Mouse (Mus musculus): Measurements from ENCODE around the gene Six3. TPM values are rescaled to one million over a fixed set of nuclear protein-coding genes. Genes with fewer than 3 reads are reported as not detected.

Gene Six3
- polyA plus RNA-seq, 1 experiment from 2014 or later: 17.6 TPM

- Histone ChIP-seq H3K27ac (ENCODE audit: low read length) (peak overlapping the region; percentile 35; the same call in 1 of the 2 replicates), H3K36me3 (ENCODE audit: control insufficient read depth, insufficient read depth) (no peaks in the 10 kb centered on the region), H3K27me3 (replicated peaks; ENCODE audit: control insufficient read depth, insufficient read depth, low read length) (peaks cover 81% of the 10 kb centered on the region), H3K4me3 (replicated peaks; ENCODE audit: low read length) (peak overlapping the region; percentile 40), H3K9me3 (ENCODE audit: control insufficient read depth, low read length) (no peaks in the 10 kb centered on the region), H3K4me2 (ENCODE audit: low read length) (peak overlapping the region; percentile 30), H3K9ac (replicated peaks; ENCODE audit: low read depth, low read length) (0 out of 2 replicates have a peak overlapping the region, but pooled peaks have one; percentile 15), H3K4me1 (replicated peaks; ENCODE audit: control insufficient read depth, insufficient read depth, low read length) (peaks cover 47% of the 10 kb centered on the region)
- 2% methylated on average over 41 of the region's 41 CpGs for WGBS
- no peak for ATAC-seq
These were observed 3.4 kb downstream of the Six3 start for GRCm38 (mm10) chr17:85616526-85617500.

GRCm38 (mm10) chr17:85617566-85618358 lies 4.4 kb downstream of the Six3 start:
- peak overlapping the region; percentile 50 for H3K4me2 ChIP-seq (ENCODE audit: low read length)
- H3K4me3 ChIP-seq (replicated peaks; ENCODE audit: low read length): peak overlapping the region; percentile 40
- peaks cover 77% of the 10 kb centered on the region for H3K27me3 ChIP-seq (replicated peaks; ENCODE audit: control insufficient read depth, insufficient read depth, low read length)
- H3K4me1 ChIP-seq (replicated peaks; ENCODE audit: control insufficient read depth, insufficient read depth, low read length): peaks cover 45% of the 10 kb centered on the region
- no peaks in the 10 kb centered on the region for H3K36me3 ChIP-seq (ENCODE audit: control insufficient read depth, insufficient read depth)
- peak overlapping the region; percentile 55 for H3K9ac ChIP-seq (replicated peaks; ENCODE audit: low read depth, low read length)
- no peaks in the 10 kb centered on the region for H3K9me3 ChIP-seq (ENCODE audit: control insufficient read depth, low read length)
- ATAC-seq: peak; percentile 19; the same call in 1 of the 2 replicates
- WGBS: under 1% methylated on average over 36 of the region's 36 CpGs
- peak overlapping the region; percentile 78 for H3K27ac ChIP-seq (ENCODE audit: low read length)

DNA sequence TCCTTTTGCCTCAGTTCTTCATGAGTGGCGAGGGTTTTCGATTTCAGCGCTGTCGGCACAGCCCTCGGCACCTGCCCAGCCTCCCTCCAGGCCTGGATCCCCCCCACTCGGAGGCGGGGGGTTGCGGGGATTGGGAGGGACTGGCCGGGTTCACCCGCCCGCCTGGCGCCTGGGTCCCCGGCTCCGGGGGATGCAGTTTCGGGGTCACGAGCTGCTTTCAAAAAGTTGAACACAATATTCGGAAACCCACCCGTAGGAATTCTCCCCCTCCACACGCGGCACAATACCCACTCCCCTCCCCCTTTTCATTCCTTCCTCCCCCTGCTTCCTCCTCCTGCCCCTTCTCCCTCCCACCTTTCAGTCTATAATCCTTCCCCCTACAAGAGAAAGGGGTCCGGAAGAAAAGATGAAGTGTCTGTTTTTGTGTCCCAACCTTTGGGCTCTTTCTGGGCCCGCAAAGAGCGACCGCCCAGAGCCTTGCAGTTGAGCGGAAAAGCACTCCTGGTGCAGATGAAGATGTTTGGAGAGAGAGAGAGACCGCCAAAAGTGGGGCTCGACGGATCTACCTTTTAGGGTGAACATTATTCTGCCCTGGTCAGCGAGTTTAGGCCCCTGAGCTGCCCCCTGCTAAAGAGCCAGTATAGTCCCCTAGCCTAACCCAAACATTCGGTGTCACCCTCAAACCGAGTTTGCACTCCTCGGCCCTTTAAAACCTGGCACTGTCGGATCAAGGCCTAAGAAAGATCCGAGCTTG lies 5.1 kb downstream of the Six3 start:
- Histone ChIP-seq H3K9me3 (ENCODE audit: control insufficient read depth, low read length) (no peaks in the 10 kb centered on the region), H3K9ac (replicated peaks; ENCODE audit: low read depth, low read length) (peak overlapping the region; percentile 55), H3K4me1 (replicated peaks; ENCODE audit: control insufficient read depth, insufficient read depth, low read length) (peaks cover 45% of the 10 kb centered on the region), H3K36me3 (ENCODE audit: control insufficient read depth, insufficient read depth) (no peaks in the 10 kb centered on the region), H3K27ac (ENCODE audit: low read length) (peak overlapping the region; percentile 78), H3K4me3 (replicated peaks; ENCODE audit: low read length) (peak overlapping the region; percentile 40), H3K4me2 (ENCODE audit: low read length) (peak overlapping the region; percentile 50), H3K27me3 (replicated peaks; ENCODE audit: control insufficient read depth, insufficient read depth, low read length) (peaks cover 73% of the 10 kb centered on the region)
- 2% methylated on average over 34 of the region's 34 CpGs for WGBS
- ATAC-seq: no peak

DNA sequence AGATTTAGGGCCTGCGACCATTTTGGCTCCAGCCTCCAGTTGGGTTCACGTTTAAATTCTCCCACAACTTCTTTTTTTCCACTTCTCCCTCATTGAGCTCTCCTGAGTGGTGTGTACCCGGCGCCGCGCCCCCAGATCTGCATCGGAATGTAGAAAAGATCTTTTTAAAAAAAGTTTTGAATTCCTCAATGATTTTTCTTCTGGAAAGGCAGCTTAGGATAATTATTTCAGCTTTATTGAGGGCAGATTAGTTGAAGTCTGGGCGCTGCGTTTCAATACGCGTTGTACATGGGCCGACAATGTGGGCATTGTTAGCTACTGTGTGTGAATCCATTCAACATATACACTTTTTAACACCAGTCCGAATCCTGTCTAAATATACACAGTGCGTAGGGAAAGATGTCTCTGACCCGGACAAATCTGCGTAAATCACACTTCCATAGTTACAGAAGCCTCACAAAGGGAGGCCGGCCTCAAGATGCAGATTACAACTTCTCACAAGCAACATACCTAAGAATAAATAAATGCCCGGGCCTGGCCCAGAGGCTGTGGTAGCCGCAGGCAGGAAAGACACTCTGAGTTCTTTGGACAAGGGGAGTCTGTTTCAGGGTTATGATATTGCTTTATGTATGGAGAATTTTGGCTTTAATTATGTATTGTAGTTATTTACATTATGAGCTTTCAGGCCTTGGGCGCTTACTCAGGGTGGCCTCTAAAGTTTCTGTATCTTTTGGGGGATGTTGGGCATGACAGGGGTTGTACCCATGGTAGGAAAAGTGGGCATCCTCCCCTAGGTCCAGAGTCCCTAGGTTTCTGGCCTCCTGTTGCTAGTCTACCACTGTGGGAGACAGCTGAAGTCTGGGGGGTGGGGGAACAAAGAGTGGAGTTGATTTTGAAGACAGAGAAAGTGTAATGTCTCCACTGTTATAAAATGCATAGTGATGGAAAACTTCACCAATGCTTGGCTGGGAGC lies 6.0 kb downstream of the Six3 start:
- Histone ChIP-seq H3K9ac (replicated peaks; ENCODE audit: low read depth, low read length) (no peak overlapping the region), H3K4me1 (replicated peaks; ENCODE audit: control insufficient read depth, insufficient read depth, low read length) (peaks cover 42% of the 10 kb centered on the region), H3K27ac (ENCODE audit: low read length) (peak overlapping the region; percentile 78)

DNA sequence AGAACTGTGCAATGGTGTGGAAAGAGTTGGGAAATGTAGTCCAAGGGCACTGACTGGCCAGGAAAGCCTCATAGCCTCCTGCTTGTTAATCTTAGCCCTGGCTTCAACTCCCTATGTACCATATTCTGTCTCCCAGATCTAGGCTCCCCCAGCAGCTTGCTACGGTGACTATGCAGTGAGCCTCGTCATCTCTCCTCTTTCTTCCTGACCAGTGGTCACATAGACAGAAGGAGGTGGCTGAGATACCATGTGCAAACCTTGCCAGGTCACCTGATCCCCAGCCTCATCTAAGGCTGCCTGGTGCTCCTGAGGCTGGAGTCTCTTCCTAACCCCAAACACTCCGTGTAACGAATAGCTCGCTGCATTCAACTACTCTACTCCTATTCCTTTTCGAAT lies 6.7 kb downstream of the Six3 start:
- Histone ChIP-seq H3K36me3 (ENCODE audit: control insufficient read depth, insufficient read depth) (no peaks in the 10 kb centered on the region), H3K4me1 (replicated peaks; ENCODE audit: control insufficient read depth, insufficient read depth, low read length) (peaks cover 37% of the 10 kb centered on the region), H3K9me3 (ENCODE audit: control insufficient read depth, low read length) (no peaks in the 10 kb centered on the region), H3K27ac (ENCODE audit: low read length) (0 out of 2 replicates have a peak overlapping the region, but pooled peaks have one; percentile 34), H3K27me3 (replicated peaks; ENCODE audit: control insufficient read depth, insufficient read depth, low read length) (peaks cover 58% of the 10 kb centered on the region), H3K9ac (replicated peaks; ENCODE audit: low read depth, low read length) (no peak overlapping the region), H3K4me2 (ENCODE audit: low read length) (peak overlapping the region; percentile 72), H3K4me3 (replicated peaks; ENCODE audit: low read length) (peak overlapping the region; percentile 7; the same call in 1 of the 2 replicates)
- no peak for ATAC-seq
- WGBS: 4% methylated on average over 6 of the region's 6 CpGs

More for the DNA sequence above, 6.0 kb downstream of the Six3 start:
- Histone ChIP-seq H3K4me3 (replicated peaks; ENCODE audit: low read length) (peak overlapping the region; percentile 40), H3K9me3 (ENCODE audit: control insufficient read depth, low read length) (no peaks in the 10 kb centered on the region), H3K36me3 (ENCODE audit: control insufficient read depth, insufficient read depth) (no peaks in the 10 kb centered on the region), H3K4me2 (ENCODE audit: low read length) (peak overlapping the region; percentile 50), H3K27me3 (replicated peaks; ENCODE audit: control insufficient read depth, insufficient read depth, low read length) (peaks cover 64% of the 10 kb centered on the region)
- ATAC-seq: no peak
- 7% methylated on average over 20 of the region's 20 CpGs for WGBS

DNA sequence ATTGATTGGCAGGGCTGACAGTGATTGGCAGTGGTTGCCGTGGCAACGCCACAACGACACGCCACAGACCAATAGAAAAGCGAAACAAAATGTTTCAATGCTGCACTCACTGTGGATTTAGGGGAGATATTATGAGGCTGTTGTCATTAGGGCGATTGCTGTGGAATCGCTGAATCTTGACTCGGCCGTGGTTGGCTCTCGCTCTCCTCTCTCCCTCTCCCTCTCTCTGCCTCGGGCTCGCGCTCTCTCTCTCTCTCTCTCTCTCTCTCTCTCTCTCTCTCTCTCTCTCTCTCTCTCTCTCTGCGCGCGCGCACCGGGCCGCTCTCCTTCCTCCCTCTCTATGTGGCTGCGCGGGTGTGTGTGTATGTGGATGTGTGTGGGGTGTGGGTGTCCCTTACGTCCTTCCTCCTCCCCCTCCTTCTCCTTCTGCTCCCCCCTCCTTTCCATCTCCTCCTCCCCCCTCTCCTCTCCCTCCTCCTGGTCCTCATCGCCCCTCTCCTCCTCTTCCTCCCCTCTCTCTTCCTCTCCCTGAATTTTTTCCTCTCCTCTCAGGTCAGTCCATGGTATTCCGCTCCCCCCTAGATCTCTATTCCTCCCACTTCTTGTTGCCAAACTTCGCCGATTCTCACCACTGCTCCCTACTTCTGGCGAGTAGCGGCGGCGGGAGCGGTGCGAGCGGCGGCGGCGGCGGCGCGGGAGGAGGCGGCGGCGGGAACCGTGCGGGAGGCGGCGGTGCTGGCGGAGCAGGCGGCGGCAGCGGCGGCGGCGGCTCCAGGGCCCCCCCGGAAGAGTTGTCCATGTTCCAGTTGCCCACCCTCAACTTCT lies 7.5 kb downstream of the Six3 start:
- Histone ChIP-seq H3K4me1 (replicated peaks; ENCODE audit: control insufficient read depth, insufficient read depth, low read length) (peaks cover 36% of the 10 kb centered on the region), H3K27ac (ENCODE audit: low read length) (peak overlapping the region; percentile 75), H3K27me3 (replicated peaks; ENCODE audit: control insufficient read depth, insufficient read depth, low read length) (peaks cover 53% of the 10 kb centered on the region), H3K4me3 (replicated peaks; ENCODE audit: low read length) (peak overlapping the region; percentile 48), H3K4me2 (ENCODE audit: low read length) (peak overlapping the region; percentile 72), H3K9ac (replicated peaks; ENCODE audit: low read depth, low read length) (peak overlapping the region; percentile 60), H3K36me3 (ENCODE audit: control insufficient read depth, insufficient read depth) (no peaks in the 10 kb centered on the region), H3K9me3 (ENCODE audit: control insufficient read depth, low read length) (no peaks in the 10 kb centered on the region)
- WGBS: under 1% methylated on average over 39 of the region's 54 CpGs
- peak; percentile 77 for ATAC-seq

DNA sequence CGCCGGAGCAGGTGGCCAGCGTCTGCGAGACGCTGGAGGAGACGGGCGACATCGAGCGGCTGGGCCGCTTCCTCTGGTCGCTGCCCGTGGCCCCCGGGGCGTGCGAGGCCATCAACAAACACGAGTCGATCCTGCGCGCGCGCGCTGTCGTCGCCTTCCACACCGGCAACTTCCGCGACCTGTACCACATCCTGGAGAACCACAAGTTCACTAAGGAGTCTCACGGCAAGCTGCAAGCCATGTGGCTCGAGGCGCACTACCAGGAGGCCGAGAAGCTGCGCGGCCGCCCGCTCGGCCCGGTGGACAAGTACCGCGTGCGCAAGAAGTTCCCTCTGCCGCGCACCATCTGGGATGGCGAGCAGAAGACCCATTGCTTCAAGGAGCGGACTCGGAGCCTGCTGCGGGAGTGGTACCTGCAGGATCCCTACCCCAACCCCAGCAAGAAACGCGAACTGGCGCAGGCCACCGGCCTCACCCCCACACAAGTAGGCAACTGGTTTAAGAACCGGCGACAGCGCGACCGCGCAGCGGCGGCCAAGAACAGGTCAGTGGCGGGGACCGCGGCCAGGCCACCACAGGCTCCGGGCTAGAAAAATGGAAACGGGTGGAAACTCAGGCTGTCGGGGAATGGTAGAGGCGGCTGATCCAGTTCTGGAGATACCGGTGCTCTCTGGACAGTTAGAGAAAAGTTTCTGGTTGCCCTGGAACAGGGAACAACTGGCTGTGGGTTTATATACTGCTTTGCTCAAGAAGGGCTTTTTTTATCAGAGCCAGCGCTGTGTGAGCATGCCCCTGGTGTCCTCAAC lies 8.3 kb downstream of the Six3 start:
- H3K9me3 ChIP-seq (ENCODE audit: control insufficient read depth, low read length): no peaks in the 10 kb centered on the region
- peak overlapping the region; percentile 75 for H3K27ac ChIP-seq (ENCODE audit: low read length)
- no peaks in the 10 kb centered on the region for H3K36me3 ChIP-seq (ENCODE audit: control insufficient read depth, insufficient read depth)
- H3K4me3 ChIP-seq (replicated peaks; ENCODE audit: low read length): peak overlapping the region; percentile 48
- peak overlapping the region; percentile 60 for H3K9ac ChIP-seq (replicated peaks; ENCODE audit: low read depth, low read length)
- H3K4me1 ChIP-seq (replicated peaks; ENCODE audit: control insufficient read depth, insufficient read depth, low read length): peaks cover 36% of the 10 kb centered on the region
- ATAC-seq: no peak
- under 1% methylated on average over 67 of the region's 67 CpGs for WGBS
- H3K27me3 ChIP-seq (replicated peaks; ENCODE audit: control insufficient read depth, insufficient read depth, low read length): peaks cover 54% of the 10 kb centered on the region
- H3K4me2 ChIP-seq (ENCODE audit: low read length): peak overlapping the region; percentile 72
